Mouse (Mus musculus) limb, embryonic 11.5 days (tissue): ENCODE results near the gene Krtap13. TPM values are rescaled to one million over a fixed set of nuclear protein-coding genes. Genes with fewer than 3 reads are reported as not detected.
A peak's percentile ranks its signal among the peaks of the same experiment; 100 is the strongest.

Experiments used
- ATAC-seq: fragments of 200-750 bp; cut with Nextera tagmentation; 2 replicates; pipeline ENCODE4 v1.8.0; 2017; ENCODE audit warnings: low read depth; ENCODE audit not compliant: insufficient number of reproducible peaks, low FRiP score, low TSS enrichment
- DNase-seq: peaks from one replicate; pipeline ENCODE4 v3.0.0-alpha.2; 2015; ENCODE audit warnings: low spot score
- H3K27ac ChIP-seq: fragments of 300-500 bp; sonication (generic); replicated peaks from 2 replicates; pipeline ENCODE4 v1.5.1; 2014; ENCODE audit warnings: low read depth, mild to moderate bottlenecking, low read length
- H3K27me3 ChIP-seq: fragments of 300-500 bp; sonication (generic); 2 replicates; pipeline ENCODE4 v1.6.1; 2014; ENCODE audit warnings: mild to moderate bottlenecking, low read length, mixed read lengths; ENCODE audit not compliant: control insufficient read depth, insufficient read depth
- H3K36me3 ChIP-seq: fragments of 300-500 bp; sonication (generic); 2 replicates; pipeline ENCODE4 v1.6.1; 2014; ENCODE audit warnings: mild to moderate bottlenecking, low read length, moderate library complexity, mixed read lengths; ENCODE audit not compliant: control insufficient read depth, insufficient read depth
- H3K4me1 ChIP-seq: fragments of 300-500 bp; sonication (generic); 2 replicates; pipeline ENCODE4 v1.6.1; 2014; ENCODE audit warnings: low read length, mixed read lengths; ENCODE audit not compliant: control insufficient read depth, insufficient read depth
- H3K4me2 ChIP-seq: fragments of 300-500 bp; sonication (generic); 2 replicates; pipeline ENCODE4 v1.6.1; 2014; ENCODE audit warnings: low read depth, mild to moderate bottlenecking, moderate library complexity; ENCODE audit not compliant: severe bottlenecking
- H3K4me3 ChIP-seq: fragments of 300-500 bp; sonication (generic); 2 replicates; pipeline ENCODE4 v1.5.1; 2014; ENCODE audit warnings: low read depth, low read length
- H3K9ac ChIP-seq: fragments of 300-500 bp; sonication (generic); 2 replicates; pipeline ENCODE4 v1.6.1; 2014; ENCODE audit warnings: mild to moderate bottlenecking, low read length
- H3K9me3 ChIP-seq: fragments of 300-500 bp; sonication (generic); 2 replicates; pipeline ENCODE4 v1.6.1; 2016; ENCODE audit warnings: low read length; ENCODE audit not compliant: control insufficient read depth
- WGBS: fragments of 180-500 bp; shearing (Covaris S2); extraction: QIAGEN DNeasy Blood & Tissue Kit; methylation state at CpG from one replicate; pipeline ENCODE4 v1.1.7; 2014; 5-methylcytosine and 5-hydroxymethylcytosine counted together
- polyA plus RNA-seq: library from polyadenylated mRNA; unstranded; fragments of >200 nt; fragmentation: Nextera tagmentation; extraction: Ambion mirVana; gene quantifications from 2 replicates; pipeline ENCODE4 v1.2.1, GENCODE M21; 2014

Gene Krtap13
- polyA plus RNA-seq, 1 experiment from 2014 or later: not detected

GRCm38 (mm10) chr16:88728812-88729275, 22.6 kb downstream of the Krtap13 start, which contains the start of gene Krtap13-1:
Krtap13-1 (plus strand) TSS chr16:88728862.
- H3K36me3 ChIP-seq: no peaks in the 10 kb centered on the region
- no peak within 1 kb of the TSS for H3K4me3 ChIP-seq
- H3K9ac ChIP-seq: no peak within 1 kb of the TSS
- H3K27me3 ChIP-seq: no peaks in the 10 kb centered on the region
- WGBS: 78% methylated on average over 4 of the region's 4 CpGs
- ATAC-seq (no peak), DNase-seq (no peak)
- H3K27ac ChIP-seq: no peak within 1 kb of the TSS
- H3K4me2 ChIP-seq: no peak within 1 kb of the TSS
- H3K9me3 ChIP-seq: no peaks in the 10 kb centered on the region
- no peaks in the 10 kb centered on the region for H3K4me1 ChIP-seq

- DNase-seq (no peak), ATAC-seq (no peak)
- Histone ChIP-seq H3K4me2 (no peak overlapping the region), H3K9ac (no peak overlapping the region), H3K4me3 (no peak overlapping the region), H3K9me3 (no peaks in the 10 kb centered on the region), H3K27ac (no peak overlapping the region), H3K36me3 (no peaks in the 10 kb centered on the region), H3K27me3 (no peaks in the 10 kb centered on the region), H3K4me1 (no peaks in the 10 kb centered on the region)
- 41% methylated on average over 1 of the region's 1 CpGs for WGBS
Observed at GRCm38 (mm10) chr16:88720031-88720430, 31.4 kb downstream of the Krtap13 start.

DNA sequence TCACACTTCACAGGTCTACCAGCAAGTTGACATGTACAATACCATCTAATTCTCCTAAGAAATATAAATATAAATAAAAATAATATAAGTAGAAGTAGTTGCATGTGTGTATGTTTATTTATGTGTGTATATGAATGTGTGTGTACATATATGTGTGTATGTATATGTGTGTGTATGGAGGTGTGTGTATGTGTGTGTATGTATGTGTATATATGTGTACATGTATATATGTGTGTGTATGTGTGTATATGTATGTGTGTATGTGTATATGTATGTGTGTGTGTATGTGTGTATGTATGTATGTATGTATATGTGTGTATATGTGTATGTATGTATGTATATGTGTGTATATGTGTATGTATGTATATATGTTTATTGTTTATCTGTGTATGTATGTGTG, 34.9 kb downstream of the Krtap13 start:
- Histone ChIP-seq H3K36me3 (no peaks in the 10 kb centered on the region), H3K9ac (no peak overlapping the region), H3K4me1 (no peaks in the 10 kb centered on the region), H3K27ac (no peak overlapping the region), H3K9me3 (no peaks in the 10 kb centered on the region), H3K4me2 (no peak overlapping the region), H3K27me3 (no peaks in the 10 kb centered on the region), H3K4me3 (no peak overlapping the region)
- ATAC-seq (no peak), DNase-seq (no peak)

DNA sequence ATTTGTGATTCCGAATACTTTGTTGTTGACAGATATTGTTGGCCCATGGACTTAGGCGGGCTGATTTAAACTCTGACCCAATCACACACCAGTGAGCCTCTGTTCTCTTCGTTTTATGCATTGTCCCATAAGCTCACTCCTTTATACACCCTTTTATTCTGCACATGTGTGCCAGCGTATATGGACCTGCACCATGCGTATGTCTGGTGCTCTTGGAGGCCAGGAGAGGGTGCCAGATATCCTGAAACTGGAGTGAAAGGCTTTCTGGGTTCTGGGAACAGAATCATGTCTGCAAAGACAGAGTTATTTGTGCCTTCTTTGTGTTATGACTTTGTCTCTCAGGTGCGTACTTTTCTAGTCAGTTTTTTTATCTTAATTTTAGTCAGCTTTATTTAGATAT, 40.2 kb downstream of the Krtap13 start:
- WGBS: 81% methylated on average over 6 of the region's 6 CpGs
- no peak overlapping the region for H3K9ac ChIP-seq
- H3K4me3 ChIP-seq: no peak overlapping the region
- H3K4me2 ChIP-seq: no peak overlapping the region
- no peaks in the 10 kb centered on the region for H3K9me3 ChIP-seq
- no peaks in the 10 kb centered on the region for H3K36me3 ChIP-seq
- DNase-seq (no peak), ATAC-seq (no peak)
- H3K27me3 ChIP-seq: no peaks in the 10 kb centered on the region
- H3K4me1 ChIP-seq: no peaks in the 10 kb centered on the region
- no peak overlapping the region for H3K27ac ChIP-seq

DNA sequence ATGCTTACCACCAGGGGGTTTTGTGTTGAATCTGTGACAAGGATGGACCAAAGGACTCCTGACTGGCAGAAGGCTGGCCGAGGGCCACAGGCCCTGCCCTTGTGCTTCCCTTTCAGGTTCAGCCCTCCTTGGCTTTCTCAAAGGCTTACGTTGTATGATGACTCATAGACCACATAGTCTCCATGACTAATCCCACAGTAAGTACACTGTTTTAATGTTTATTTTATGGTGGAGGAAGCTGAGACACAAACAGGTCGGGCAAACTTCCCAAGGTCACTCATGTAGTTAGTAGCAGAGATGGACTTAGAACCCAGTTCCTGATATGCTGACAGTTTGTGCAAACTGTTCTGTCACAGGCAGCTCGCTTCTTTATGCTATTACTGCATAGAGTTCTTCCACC, 40.7 kb downstream of the Krtap13 start:
- DNase-seq (no peak), ATAC-seq (no peak)
- no peaks in the 10 kb centered on the region for H3K27me3 ChIP-seq
- WGBS: 81% methylated on average over 4 of the region's 4 CpGs
- H3K9ac ChIP-seq: no peak overlapping the region
- no peaks in the 10 kb centered on the region for H3K9me3 ChIP-seq
- no peak overlapping the region for H3K4me2 ChIP-seq
- H3K27ac ChIP-seq: no peak overlapping the region
- no peak overlapping the region for H3K4me3 ChIP-seq
- no peaks in the 10 kb centered on the region for H3K4me1 ChIP-seq
- no peaks in the 10 kb centered on the region for H3K36me3 ChIP-seq

DNA sequence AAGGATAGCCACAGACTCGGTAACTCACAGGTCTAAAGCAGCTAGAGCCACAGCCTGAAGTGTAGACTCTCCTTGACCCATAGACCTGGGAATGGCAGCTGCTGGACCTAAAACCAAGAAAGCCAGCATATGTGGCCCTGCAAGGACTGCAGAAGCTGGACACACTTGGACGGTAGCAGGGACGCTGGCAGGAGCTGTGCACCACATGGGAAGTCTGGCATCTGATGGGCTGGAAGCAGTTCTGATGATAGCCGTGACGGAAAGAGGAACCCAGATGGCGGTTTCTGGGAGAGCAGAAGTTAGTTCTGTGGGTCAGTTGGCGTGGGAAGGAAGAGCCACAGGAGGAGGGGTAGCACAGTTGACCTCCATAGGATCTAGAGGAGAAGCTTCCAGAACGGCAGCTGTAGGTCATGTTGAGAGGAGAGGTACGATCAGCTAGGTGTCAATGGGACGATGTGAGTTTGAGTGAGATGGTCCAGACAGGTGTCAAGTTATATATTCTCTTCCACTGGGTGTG, 43.9 kb downstream of the Krtap13 start, which contains the start of gene 2310061N02Rik:
TSS of gene 2310061N02Rik (minus strand) at position 467 of the 517 bp plus-strand sequence.
- Histone ChIP-seq H3K36me3 (no peaks in the 10 kb centered on the region), H3K9me3 (no peaks in the 10 kb centered on the region), H3K27me3 (no peaks in the 10 kb centered on the region), H3K4me3 (no peak within 1 kb of the TSS), H3K9ac (no peak within 1 kb of the TSS), H3K27ac (no peak within 1 kb of the TSS), H3K4me2 (no peak within 1 kb of the TSS), H3K4me1 (no peaks in the 10 kb centered on the region)
- WGBS: 90% methylated on average over 10 of the region's 10 CpGs
- ATAC-seq (no peak), DNase-seq (no peak)

DNA sequence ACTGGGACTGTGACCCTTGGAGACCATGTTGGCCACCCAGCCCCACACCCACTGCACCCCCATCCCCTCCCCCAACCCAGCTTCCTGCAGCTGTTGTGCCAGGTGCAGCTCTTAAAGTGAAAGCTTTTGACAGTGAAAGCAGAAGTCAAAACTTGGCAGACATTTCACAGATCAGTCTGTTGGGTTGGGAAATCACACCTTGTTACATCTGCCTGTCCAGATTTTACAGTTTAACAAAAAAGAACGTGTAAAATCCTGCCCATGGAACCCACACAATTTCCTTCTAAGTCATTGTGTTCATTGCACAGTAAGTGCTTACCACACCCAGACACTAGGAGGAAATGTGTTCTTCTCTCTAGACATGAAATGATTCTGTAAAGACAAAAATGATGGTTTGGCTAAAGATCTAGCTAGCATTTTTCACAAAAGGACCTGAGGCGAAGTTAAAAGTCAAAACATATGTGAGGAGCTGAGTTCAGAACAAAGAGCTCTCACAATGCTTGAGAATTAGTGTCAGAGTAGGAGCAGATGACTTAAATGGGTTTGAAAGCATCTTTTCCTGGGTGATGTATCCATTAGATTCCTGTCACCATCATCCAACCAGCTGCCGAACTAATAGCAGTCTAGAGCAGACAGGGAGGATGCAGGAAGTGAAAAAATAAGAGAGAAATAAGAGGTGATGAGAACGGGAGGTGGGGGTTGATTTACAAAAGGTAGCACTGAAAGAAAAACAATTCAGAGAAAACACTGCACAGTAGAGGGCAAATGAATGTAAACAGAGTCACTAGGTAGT, 50.2 kb downstream of the Krtap13 start:
- peak; percentile 42 for DNase-seq
- Histone ChIP-seq H3K4me2 (no peak overlapping the region), H3K4me1 (no peaks in the 10 kb centered on the region), H3K27me3 (no peaks in the 10 kb centered on the region), H3K4me3 (no peak overlapping the region), H3K27ac (no peak overlapping the region), H3K9ac (no peak overlapping the region), H3K9me3 (no peaks in the 10 kb centered on the region), H3K36me3 (no peaks in the 10 kb centered on the region)
- 52% methylated on average over 4 of the region's 4 CpGs for WGBS
- peak; percentile 60; the same call in 1 of the 2 replicates for ATAC-seq
